Comparison of ENCODE assay signal across 12 mouse cellular contexts in the genomic region with DNA sequence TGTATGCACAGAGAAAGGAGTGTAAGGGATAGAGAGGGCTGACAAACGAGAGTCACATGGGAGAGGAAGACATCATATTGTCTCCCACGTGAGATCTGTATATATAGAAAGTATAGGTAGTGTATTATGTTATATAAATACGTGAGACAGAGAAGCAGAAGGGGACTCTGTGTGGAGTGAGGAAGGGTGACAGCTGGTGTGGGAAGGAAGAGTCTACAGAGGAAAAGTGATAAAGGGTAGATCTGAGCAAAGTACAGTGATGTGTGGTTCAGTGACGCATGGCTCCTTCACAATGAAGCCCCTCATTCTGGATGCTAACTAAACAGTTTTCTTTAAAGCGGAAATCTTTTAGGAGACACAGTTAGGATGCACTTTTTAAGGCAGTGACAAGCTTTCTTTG.
"Had no signal": no experiment of that assay in that cellular context is flagged by ENCODE, and none has a peak within 500 bp of the region (broad histone marks: within the 10 kb centered on the region; RNA-seq: fewer than 3 reads in every experiment).

No protein-coding gene starts in this region.

- H3K27ac ChIP-seq: kidney, embryonic 15.5 days; limb, embryonic 13.5 days; liver, embryonic 14.5 days; midbrain, embryonic 12.5 days; neural tube, embryonic 13.5 days had no signal

- DNase-seq: kidney, postnatal 14 days; layer of hippocampus, postnatal 36 days; left cerebral cortex, postnatal 4 days; lung, adult 18-20 months; retina, postnatal 1 day; right cerebral cortex, postnatal 25 days; thymus, postnatal 4 days had no signal

- H3K4me3 ChIP-seq: kidney, embryonic 15.5 days; limb, embryonic 13.5 days; midbrain, embryonic 12.5 days; neural tube, embryonic 13.5 days had no signal
